Mouse (Mus musculus): ENCODE measurements around the gene Foxp2.

GRCm38 (mm10) chr6:15268136-15268535 is 367.0 kb downstream of the Foxp2 start:
- TF ChIP-seq CTCF (IDR thresholded peaks at IDR 0.05; ENCODE audit: control insufficient read depth, insufficient read depth, insufficient replicate concordance, low read depth, low read length) (no peak), POLR2A (IDR thresholded peaks at IDR 0.05; ENCODE audit: control insufficient read depth, low read depth, low read length) (no peak)

Data from testis, adult 2 months (tissue).